Mouse (Mus musculus) heart, postnatal 0 days (tissue): ENCODE data around the gene Cep135.

Experiments
- CTCF ChIP-seq: IDR thresholded peaks from 2 replicates; pipeline ENCODE4 v1.5.1; 2016; ENCODE audit warnings: antibody characterized with exemption, control low read depth, low read depth
- EP300 ChIP-seq: IDR thresholded peaks from 2 replicates; pipeline ENCODE4 v1.6.1; 2016; ENCODE audit warnings: antibody characterized with exemption, low read depth

DNA sequence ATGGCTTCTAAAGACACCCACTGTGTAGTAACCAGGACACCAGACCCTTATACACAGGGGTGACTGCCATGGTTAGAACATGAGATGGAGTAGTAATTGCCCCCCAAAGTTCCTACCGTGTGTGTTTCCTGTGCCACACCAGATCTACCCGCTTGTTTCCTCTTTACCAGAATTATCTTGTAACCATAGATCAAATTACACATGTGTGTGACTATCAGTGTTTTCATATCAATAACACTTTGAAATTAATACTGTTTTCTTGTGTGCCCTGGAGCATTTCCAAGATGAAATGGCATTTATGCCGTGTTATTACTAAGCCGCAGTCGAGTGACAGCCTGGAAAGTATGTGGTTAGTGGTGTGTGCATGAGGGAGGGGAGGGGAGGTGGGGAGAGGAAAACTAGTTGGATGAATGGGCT is 101.7 kb downstream of the Cep135 start:
- no peak for TF ChIP-seq CTCF
- no peak for TF ChIP-seq EP300
